Mouse (Mus musculus): Measurements from ENCODE around the gene Ablim1.

DNA sequence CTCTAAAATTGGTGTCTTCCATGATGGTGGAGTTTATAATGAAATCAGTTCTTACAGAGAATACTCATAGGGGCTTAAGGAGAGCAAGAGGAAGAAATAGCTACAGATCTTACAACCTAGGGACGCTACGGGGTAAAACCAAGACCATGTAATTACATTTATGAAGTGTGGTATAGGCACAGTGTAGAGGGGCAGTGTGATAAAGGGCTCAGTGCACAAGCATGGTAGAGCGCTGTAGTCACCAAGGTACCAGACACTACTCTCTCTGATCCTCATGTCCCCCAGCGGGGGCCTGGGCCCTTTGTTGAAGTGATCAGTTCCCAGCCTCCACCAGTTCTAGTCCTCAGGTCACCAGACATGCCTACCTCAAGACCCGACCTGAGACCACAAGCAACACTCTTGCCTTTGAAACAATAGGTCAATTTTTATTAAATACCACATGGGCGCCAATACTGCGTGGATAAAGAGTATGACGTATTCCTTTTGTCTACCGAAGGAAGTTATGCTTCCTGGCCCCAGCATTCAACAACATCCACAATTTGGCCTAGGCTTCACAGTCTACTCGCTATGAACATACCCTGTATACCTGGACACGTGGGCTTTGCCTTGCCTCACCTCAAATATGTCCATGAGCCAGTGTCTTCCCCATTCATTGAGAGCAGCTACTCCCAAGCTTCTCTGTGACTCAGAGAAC, 213.8 kb downstream of the Ablim1 start:
- TF ChIP-seq CTCF (IDR thresholded peaks at IDR 0.05; ENCODE audit: low read depth) (no peak), EP300 (optimal IDR thresholded peaks at IDR 0.05) (no peak)

Data from stomach, postnatal 0 days (tissue).